Mouse (Mus musculus): ENCODE data around the gene Olfr464.
"Not testable (repeated sequence)": the region's sequence is repeated elsewhere in the genome, so short reads cannot be mapped to it uniquely, and the experiment has no call there.

Gene Olfr464

DNA sequence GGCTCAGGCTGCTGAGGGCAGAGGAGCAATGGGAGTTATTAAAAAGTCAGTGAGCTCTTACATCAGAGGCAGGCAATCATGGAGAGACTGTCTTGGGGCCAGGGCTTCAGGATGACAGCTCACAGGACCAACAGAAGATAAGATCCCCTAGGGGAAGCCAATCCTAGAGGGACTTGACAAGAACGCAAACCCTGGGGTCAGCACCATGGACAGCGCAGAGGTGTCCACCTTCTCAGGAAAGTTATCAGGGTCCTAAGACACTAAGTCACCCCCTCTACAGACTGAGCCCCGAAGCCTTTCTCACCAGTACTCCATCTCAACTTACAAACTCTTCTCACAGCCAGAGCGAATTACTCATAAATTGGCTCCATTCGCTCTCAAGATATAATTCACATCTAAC, at the start of gene Olfr464:
TSS of gene Olfr464 (minus strand) at position 2 of the 400 bp plus-strand sequence.
- peak; percentile 31 for DNase-seq (ENCODE audit: low spot score)

DNA sequence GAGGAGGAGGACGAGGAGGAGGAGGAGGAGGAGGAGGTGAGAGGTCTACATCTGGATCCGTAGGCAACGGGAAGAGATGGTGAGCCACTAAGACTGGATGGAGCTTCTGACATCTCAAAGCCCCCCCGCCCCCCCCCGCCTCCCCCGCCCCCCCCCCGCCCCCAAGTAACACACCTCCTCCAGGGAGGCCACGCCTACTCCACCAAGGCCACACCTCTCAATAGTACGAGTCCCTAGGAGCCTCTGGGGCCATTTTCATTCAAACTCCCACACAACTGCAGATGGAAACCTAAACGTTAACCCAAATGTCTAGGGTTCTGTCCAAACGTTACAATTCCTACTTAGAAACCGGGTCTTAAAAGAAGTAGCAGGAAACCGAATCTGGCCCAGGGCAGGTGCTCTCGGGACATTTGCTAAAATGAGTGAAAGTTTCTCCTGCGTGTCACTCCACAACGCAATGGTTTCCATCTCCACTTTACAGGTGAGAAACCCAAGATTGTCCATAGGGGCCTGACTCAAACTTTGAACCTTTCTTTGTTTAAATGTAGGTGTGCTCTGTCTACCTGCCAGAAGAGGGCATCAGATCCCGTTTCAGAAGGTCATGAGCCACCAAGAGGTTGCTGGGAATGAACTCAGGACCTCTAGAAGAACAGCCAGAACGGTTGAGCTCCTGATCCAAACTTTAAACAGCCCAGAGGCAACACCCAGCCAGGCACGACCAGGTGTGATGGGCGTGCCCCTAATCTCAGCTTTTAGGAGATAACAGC, 47.8 kb upstream of the Olfr464 start:
- no peak for DNase-seq (ENCODE audit: low spot score)

DNA sequence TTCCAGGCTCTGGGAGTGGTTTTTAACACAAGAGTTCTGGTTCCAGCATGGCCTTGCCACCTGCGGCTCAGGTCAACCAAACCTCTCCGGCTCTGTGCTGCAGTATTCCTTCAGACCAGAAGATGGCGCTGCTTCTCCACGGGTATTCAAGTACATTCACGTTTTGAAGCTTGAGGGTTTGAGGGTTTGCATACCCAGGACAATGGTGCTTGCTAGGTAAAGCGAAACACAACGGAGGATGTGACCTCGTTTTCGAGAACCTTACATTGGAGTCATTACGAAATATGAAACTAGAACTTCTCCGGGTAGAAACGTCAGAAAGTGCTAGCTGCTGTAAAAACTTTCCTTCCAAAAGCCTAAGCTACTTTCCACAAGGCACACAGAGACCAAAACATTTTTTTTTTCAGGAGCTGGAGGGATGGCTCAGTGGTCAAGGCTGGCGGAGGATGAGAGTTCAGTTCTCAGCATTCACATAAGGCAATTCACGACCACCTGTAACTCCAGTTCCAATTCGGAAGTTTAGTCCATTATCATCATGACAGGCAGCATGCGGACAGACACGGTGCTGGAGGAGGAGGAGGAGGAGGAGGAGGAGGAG, 47.0 kb upstream of the Olfr464 start:
- peak; percentile 74 for DNase-seq (ENCODE audit: low spot score)

DNA sequence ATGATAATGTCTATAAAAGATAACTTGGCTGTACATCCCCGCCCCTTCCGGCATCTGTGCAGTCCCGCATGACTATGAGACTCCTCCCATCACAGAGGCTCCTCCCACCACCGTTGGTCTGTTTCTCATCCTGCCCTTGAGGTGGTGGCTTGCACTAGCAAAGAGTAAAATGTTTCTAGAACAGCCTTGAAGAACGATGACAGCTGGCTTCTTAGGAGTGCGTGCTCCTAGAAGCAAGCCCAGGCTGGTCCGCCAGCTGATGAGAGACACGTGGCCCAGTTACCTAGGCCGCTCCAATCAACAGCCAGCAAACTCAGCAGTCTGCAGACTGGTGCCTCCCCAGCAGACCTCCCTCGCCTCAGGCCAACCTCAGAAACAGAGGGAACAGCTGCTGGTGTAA, 45.4 kb upstream of the Olfr464 start:
- DNase-seq (ENCODE audit: low spot score) = no peak

DNA sequence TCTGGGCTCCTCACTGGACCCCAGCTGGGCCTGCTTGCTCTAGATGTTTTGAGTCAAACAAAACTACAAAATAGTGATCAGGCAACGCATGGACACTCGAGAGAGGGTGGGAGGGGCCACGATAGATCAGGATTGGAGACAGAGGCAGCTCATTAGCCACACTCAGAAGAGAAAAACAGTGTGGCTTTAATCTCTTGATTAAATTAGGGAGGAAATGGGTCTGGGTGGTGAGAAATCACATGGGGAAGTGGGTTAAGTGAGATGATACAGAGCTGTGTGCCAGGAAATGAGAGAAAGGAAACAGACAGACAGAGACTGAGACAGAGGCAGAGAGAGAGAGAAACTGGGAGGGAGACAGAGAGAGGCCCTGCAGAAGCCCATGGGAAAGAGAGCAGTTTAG, 44.5 kb upstream of the Olfr464 start:
- no peak for DNase-seq (ENCODE audit: low spot score)

DNA sequence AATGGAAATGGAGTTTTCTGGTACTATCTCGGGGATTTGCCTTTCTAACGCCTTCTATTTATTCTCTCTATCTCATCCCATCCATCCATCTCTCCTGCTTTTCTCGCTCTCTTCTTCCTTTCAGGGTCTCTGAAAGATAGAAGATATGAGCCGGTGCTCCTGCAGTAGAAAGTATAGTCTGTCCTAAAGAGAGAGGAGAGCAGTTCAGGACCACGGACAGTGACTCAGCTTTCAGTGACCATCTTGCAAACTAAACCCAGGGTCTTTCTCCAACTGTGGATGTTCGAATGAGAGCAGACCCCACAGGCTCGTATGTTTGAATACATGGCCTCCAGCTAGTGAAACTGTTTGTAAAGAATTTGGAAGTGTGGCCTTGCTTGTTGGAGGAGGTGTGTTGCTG, 36.3 kb upstream of the Olfr464 start:
- peak; percentile 27 for DNase-seq (ENCODE audit: low spot score)

DNA sequence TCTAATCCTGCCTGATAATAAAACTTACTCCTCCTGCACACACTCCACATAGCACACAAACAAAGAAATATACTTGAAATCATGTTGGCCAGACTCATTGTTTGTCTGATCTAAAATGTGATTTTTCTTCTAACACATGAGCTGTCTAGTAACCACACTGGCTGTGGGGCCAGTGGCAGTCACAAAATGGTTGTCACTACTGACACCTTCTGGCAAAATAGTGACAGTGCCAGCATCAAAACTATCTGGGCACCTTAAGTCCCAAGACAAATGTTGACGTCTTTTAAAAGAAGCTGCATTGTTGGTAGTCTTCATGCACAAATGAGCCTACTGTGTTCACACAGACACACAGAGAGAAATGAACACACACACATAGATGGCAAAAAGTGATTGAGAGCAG, 34.4 kb upstream of the Olfr464 start:
- no peak for DNase-seq (ENCODE audit: low spot score)

DNA sequence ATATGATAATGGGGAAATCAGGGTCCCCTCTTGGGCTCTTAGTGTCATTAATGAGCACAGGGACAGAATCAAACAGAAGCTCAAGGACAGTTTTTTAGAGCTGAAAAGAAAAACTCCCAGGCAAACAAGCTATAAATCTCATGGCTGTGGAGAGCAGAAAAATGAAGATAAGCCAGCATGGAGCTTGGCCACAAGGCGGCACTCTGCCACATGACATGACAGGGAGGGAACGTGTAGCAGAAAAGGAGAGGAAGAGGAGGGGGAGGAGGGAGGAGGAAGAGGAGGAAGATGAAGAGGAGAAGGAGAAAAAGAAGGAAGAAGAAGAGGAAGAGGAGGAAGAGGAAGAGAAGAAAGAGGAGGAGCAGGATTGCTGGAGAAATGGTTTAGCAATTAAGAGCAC, 29.2 kb upstream of the Olfr464 start:
- no peak for DNase-seq (ENCODE audit: low spot score)

DNA sequence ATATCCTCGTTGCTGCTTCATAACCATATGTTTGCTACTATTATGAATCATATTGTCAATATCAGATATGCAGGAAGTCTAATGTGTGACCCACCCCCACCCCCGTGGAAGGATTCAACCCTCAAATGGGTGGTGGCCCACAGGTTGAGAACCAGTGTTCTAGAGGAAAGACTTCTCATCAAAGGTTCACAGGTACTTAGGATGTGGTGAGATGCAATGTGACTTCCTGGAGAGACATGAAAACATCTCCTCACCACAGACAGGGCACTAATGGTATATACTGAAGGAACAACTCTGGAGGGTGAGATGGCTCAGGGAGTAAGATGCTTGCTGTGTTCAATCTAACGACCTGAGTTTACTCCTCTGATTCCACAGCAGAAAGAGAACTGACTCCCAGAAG, 14.7 kb upstream of the Olfr464 start:
- no peak for DNase-seq (ENCODE audit: low spot score)

DNA sequence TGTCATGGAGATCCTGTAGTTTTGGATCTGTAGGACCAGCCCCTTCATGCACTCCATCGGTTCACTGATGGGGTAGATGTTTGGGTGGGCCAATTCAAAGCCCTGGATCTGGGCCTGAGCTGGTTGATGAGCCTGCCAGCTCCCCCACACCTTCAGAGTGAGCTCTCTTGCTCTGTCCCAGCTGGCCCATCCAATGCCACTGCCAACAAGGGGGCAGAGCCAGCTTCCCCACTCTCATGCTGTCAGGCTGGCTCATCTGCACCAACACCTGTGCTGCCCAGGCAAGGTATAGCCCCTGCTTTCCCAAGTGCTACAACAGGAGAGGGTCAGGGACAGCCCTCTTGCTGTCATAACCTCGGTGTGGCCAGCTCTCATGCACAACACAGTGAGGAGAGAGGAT, 13.0 kb upstream of the Olfr464 start:
- DNase-seq (ENCODE audit: low spot score) = no peak

DNA sequence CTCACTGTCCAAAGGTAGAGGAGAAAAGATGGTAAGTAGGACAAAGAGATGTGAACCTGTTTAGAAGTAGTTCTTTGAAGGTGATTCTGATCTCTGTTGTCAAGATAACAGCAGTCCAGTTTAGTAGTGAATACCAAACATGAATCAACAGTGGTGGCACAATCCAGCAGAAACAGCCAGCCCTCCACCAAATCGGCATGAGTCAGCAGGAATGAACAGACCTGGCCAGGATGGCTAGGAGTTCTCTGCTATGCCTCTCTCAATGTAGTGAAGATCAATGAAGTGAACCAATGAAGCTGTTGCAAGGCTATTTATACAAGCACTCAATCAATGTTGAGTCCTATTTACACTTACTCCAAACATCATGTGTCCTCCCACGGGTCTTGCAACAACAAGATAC, 9.6 kb upstream of the Olfr464 start:
- DNase-seq (ENCODE audit: low spot score) = no peak

DNA sequence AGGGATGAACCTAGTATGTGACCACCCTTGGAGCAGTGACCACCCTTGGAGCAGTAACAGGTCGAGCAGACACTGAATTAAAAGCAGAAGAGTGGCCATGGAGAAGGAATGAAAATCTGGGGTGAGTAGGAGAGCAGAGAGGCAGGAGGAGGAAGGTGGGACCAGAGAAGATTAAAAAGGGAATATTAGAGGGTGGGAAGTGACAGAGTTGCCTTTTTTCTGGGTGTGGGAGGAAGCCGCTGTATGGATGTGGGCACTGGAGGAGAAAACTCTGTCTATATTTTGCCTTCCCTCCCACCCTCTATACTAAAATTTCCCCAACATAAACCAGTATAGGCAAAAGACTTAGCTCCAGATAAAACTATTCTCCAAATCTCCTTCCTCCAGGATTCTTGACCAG, 466 bp downstream of the Olfr464 start:
- DNase-seq (ENCODE audit: low spot score) = no peak

DNA sequence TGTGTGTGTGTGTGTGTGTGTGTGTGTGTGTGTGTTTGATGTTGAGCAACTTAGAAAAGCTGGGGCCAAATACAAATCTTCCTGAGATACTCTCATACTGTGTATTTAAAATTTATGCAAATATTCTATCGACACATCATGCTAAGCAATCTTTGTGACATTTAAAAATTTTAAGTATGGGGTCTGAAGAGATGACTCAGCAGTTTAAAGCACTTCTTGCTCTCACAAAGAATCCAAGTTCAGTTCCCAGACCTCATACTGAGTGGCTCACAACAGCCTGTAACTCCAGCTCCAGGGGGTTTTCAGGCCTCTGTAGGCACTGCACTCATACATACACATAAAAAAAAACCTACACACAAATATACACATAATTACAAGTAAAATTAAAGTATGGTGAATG, 4.8 kb downstream of the Olfr464 start:
- DNase-seq (ENCODE audit: low spot score) = no peak

DNA sequence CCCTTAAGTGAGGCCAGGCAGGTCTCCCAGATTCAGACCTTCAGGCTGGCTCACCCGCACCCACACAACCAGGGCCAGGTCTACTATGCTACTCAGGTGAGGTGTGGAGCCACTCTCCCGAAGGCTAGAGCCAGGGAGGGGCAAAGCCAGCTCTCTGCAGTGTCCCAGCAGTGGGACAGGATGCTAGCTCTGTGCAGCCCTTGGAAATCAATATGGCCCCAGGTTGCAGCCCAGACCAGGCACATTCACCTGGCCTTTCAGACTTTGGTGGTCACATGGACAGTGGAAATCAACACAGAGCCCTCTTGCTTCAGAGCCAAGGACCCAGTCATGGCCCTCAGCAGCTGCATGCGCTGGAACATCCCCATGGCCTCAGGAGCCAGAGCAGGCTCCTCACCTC, 16.4 kb downstream of the Olfr464 start:
- no peak for DNase-seq (ENCODE audit: low spot score)

DNA sequence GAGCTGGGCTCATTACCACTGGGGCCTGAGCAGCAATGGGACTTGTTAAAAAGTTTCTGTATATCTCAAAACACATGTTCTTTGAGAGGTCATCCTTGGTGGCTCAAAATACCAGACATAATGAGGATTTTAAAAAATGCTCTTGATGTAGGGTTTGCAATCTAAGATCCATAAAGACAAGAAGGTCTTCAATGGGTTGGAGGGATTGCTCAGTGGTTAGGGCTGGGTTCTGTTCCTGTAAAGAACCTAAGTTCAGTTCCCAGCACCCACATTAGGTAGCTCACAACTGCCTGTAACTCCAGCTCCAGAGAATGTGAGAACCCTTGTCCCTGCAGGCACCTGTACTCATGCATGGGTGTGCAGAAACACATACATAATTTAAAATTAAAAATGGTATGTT, 23.5 kb downstream of the Olfr464 start, which contains the start of gene Olfr463:
TSS of gene Olfr463 (minus strand) at position 101 of the 400 bp plus-strand sequence.
- no peak for DNase-seq (ENCODE audit: low spot score)

DNA sequence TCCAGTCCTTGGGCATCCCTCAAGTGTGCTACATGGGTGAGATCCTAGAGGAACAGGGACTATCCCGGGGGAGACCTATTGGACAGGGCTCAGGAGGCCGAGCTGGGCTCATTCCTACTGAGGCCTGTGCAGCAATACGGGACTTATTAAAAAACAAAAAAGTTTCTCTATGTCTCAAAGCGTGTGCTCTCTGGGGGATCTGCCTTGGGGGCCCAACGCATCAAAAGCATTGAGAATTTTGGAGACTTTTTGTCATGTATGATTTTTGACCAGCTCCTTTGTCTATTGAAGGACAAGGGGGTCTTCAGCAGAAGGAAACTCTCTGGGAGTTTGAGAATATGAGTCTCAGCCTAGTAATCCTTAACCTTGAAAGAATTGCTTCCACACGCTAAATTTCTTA, 28.6 kb downstream of the Olfr464 start, which contains the start of gene Olfr462:
TSS of gene Olfr462 (minus strand) at position 101 of the 400 bp plus-strand sequence.
- DNase-seq (ENCODE audit: low spot score) = no peak

DNA sequence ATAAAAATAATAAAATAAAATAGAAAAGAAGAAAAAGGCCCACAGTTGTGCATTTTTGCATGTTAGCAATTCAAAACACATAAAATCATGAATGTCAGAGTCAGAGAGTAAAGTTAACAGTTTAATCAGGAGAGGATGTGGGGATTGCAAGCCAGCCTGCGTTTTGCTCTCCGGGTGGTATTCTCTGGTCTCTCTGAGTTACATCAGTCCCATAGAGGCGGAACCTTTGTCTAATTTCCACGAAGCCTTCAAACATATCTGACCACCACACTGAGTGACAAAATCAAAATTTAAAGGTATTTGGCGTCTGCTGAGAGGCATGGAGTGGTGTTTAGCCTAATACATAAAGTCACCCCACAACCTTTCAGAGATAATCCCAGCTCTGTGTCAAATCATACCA, 35.9 kb downstream of the Olfr464 start:
- no peak for DNase-seq (ENCODE audit: low spot score)

DNA sequence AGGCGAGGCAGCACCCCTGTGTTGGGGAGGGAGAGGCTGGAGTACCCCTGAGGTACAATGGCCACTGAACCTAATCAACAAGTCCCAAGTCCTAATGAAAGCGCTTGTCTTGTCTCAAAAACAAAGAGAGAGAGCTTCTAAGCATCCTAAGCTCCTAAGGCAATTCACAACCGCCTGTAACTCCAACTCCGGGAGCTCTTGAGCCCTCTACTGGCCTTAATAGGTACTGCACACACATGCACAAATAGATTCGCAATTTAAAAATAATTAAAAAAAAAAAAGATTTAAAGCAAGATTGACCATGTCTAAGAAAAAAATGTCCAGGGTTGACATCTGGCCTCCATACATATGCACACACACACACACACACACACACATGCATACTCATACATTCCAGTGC, 37.3 kb downstream of the Olfr464 start:
- peak; percentile 33 for DNase-seq (ENCODE audit: low spot score)

DNA sequence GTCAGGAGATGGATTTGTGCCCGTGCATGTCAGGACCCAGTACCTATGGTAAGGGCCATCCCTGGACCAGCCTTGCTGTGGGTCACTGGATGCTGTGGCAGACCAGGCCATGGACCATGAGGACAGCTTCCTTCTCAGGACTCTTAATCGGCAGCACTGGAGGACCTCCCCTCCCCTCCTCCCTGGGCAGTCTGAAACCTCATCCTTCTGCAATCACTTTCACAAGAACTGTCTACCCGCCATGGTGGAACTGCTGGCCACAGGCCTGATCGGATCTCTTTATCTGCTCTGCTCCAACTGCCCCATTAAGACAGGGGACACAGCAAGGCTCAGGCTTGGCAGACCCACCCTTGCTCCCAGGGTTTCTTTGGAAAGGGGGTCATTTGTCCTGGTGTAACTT, 39.1 kb downstream of the Olfr464 start:
- DNase-seq (ENCODE audit: low spot score) = no peak

DNA sequence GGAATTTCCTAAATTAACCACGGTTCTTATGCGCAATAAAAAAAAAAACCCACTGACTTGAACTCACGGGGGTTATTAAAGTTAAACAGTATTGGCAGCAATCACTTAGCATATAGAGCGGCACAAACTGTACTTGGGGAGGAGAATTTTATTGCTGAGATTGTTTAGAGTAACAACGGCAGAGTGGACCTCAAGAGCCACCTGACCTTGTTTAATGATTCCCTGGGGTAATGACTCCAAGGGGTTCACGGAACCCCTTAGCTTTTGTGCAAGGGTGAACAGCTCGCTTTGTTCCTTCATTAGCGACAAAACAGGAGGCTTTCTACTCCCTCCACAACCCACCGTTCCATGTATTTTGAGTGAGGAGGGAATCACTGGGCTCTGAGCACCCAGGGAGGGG, 40.9 kb downstream of the Olfr464 start:
- no peak for DNase-seq (ENCODE audit: low spot score)

DNA sequence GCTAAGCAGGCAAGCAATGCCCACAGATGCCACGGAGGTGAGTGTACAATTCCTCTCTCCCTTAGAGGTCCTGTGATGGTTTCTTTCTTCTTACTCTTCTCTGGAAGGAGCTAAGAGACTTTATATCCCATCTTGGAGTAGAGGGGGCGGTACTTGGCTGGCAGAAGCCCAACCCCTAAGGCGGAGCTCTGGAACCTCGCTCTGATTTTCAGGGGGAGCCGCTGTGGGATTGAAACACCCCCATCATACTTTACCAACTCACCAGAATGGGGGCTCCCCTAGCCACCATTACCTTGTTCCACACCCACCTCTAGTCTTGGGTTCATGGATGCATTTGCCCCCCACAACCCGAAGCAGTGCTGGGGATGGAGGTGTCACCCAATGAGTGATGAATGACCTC, 45.3 kb downstream of the Olfr464 start, which contains the start of gene Epx:
TSS of gene Epx (minus strand) at position 101 of the 400 bp plus-strand sequence.
- DNase-seq (ENCODE audit: low spot score) = no peak

DNA sequence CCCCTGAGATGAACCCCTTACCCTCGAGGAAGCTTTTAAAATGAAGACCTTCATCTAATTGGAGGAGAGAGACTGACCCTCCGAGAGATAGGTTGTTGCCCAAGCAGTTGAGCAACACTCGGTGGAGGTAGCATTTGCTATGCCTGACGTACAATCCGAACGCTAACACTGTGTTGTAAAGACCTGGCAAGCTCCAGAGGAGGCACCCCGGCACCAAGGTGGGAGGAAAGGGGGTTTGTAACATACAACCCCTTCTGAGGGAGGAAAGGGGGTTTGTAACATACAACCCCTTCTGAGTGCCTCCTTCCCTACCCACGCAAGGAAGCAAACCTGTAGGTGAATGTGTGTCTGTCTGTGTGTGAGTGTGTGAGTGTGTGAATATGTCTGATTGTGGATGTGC, 49.0 kb downstream of the Olfr464 start:
- DNase-seq (ENCODE audit: low spot score) = no peak

DNA sequence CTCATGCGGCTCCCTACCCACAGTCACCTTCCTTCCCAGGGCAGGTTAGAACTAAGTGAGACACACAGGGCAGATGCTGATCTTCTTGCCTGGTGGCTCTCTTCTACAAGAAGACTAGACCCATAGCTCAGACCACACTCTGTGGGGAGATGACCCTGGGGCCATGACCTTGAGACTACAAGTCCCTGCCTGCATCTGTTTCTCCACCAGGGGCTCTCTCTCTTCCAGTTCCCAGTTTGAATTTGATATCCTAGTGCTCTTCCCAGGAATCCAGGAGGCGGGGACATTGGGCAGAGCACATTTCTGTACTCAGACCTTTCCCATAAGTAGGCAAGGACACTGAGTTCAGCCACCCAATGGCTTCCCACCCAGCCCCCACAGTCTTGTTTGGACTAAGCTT, 50.7 kb downstream of the Olfr464 start:
- no peak for DNase-seq (ENCODE audit: low spot score)

DNA sequence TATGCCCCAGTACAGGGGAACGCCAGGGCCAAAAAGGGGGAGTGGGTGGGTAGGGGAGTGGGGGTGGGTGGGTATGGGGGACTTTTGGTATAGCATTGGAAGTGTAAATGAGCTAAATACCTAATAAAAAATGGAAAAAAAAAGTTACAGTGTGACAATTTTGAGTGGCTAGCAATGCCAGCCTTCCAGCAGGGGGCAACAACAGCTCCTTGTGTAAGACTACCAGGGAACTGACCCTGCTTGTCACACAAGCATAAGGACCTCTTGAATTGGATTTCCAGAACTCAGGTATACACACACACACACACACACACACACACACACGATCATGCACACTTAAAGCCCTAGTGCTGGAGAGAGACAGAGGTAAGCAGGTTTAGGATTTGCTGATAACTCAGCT, 53.9 kb downstream of the Olfr464 start:
- not testable (repeated sequence) for DNase-seq (ENCODE audit: low spot score)

Data from c-Kit-positive CD71-positive TER-119-positive erythroid progenitor cells, embryonic 14.5 days (primary cell).